8 mouse cellular contexts compared by ENCODE assay signal in genomic region chr6:142993705-142994698, GRCm38 (mm10). TPM values are rescaled to one million over a fixed set of nuclear protein-coding genes. Genes with fewer than 3 reads are reported as not detected.
A peak's percentile ranks its signal among the peaks of the same experiment; 100 is the strongest.
DNase-seq lines count a peak whose midpoint lies in the region; ATAC-seq lines count a peak whose summit lies in the region.
"Had no signal": no experiment of that assay in that cellular context is flagged by ENCODE, and none has a peak within 500 bp of the region (broad histone marks: within the 10 kb centered on the region; RNA-seq: fewer than 3 reads in every experiment).

No protein-coding gene starts in this region.

- no peak for ATAC-seq in limb, embryonic 13.5 days (ENCODE audit: low FRiP score, low read depth)
- ATAC-seq in stomach, embryonic 15.5 days (ENCODE audit: insufficient read depth, low FRiP score, low read depth), result peak; percentile 44; the same call in 1 of the 2 replicates

- H3K36me3 ChIP-seq in limb, embryonic 13.5 days, result no peaks in the 10 kb centered on the region
- no peaks in the 10 kb centered on the region for H3K36me3 ChIP-seq in limb, embryonic 10.5 days
- no peaks in the 10 kb centered on the region for H3K36me3 ChIP-seq in stomach, embryonic 15.5 days

- intact Hi-C loops in left cerebral cortex, postnatal 14 days (cut with DNase I), result no loop called here
- intact Hi-C loops in left cerebral cortex, postnatal 25 days (cut with DNase I), result no loop called here

- WGBS in limb, embryonic 13.5 days, result 33% methylated on average over 14 of the region's 14 CpGs
- 42% methylated on average over 14 of the region's 14 CpGs for WGBS in limb, embryonic 10.5 days
- WGBS in stomach, embryonic 15.5 days, result 21% methylated on average over 14 of the region's 14 CpGs

- H3K27me3 ChIP-seq in limb, embryonic 13.5 days, result no peaks in the 10 kb centered on the region
- 0 out of 2 replicates have a peak, but pooled peaks cover 2% of the 10 kb centered on the region for H3K27me3 ChIP-seq in limb, embryonic 10.5 days (ENCODE audit: low read depth, poor library complexity, severe bottlenecking)
- no peaks in the 10 kb centered on the region for H3K27me3 ChIP-seq in stomach, embryonic 15.5 days (replicated peaks)

- peaks cover 29% of the 10 kb centered on the region for H3K4me1 ChIP-seq in limb, embryonic 13.5 days
- H3K4me1 ChIP-seq in limb, embryonic 10.5 days, result peaks cover 37% of the 10 kb centered on the region
- H3K4me1 ChIP-seq in stomach, embryonic 15.5 days, result 0 out of 2 replicates have a peak, but pooled peaks cover 3% of the 10 kb centered on the region

- no peak overlapping the region for H3K27ac ChIP-seq in limb, embryonic 13.5 days
- no peak overlapping the region for H3K27ac ChIP-seq in limb, embryonic 10.5 days
- H3K27ac ChIP-seq in stomach, embryonic 15.5 days, result 0 out of 2 replicates have a peak overlapping the region, but pooled peaks have one; percentile 12

- 0 out of 2 replicates have a peak overlapping the region, but pooled peaks have one; percentile 4 for H3K4me2 ChIP-seq in limb, embryonic 13.5 days (replicated peaks)
- 0 out of 2 replicates have a peak overlapping the region, but pooled peaks have one; percentile 13 for H3K4me2 ChIP-seq in stomach, embryonic 15.5 days

- no peak for DNase-seq in limb, embryonic 10.5 days (ENCODE audit: low spot score)
- DNase-seq in embryo, embryonic 11 days, result peak; percentile 32
- peak; percentile 28 for DNase-seq in induced T-regulatory cell, adult 2 months (ENCODE audit: low read depth)
- no peak for DNase-seq in left cerebral cortex, postnatal 14 days (ENCODE audit: low spot score in 2 of 2)
- no peak for DNase-seq in left cerebral cortex, postnatal 25 days (ENCODE audit: low spot score in 2 of 2)
- DNase-seq: lung, adult 18-20 months had no signal

- H3K9ac ChIP-seq in limb, embryonic 13.5 days, result no peak overlapping the region
- H3K9ac ChIP-seq in stomach, embryonic 15.5 days, result no peak overlapping the region

- H3K9me3 ChIP-seq in limb, embryonic 13.5 days, result no peaks in the 10 kb centered on the region
- H3K9me3 ChIP-seq in limb, embryonic 10.5 days (replicated peaks), result no peaks in the 10 kb centered on the region
- H3K9me3 ChIP-seq in stomach, embryonic 15.5 days, result no peaks in the 10 kb centered on the region

- H3K4me3 ChIP-seq in limb, embryonic 13.5 days, result no peak overlapping the region
- no peak overlapping the region for H3K4me3 ChIP-seq in limb, embryonic 10.5 days
- no peak overlapping the region for H3K4me3 ChIP-seq in stomach, embryonic 15.5 days (replicated peaks)

RNA-seq across cellular contexts. Expression of gene St8sia1, which starts 29.8 kb away (rescaled TPM):
- polyA plus RNA-seq in limb, embryonic 13.5 days (2015; fragmentation: Nextera tagmentation; extraction: Ambion mirVana), result 1.1 and 1.3 TPM in 2 replicates
- polyA plus RNA-seq in limb, embryonic 10.5 days (2016; fragmentation: Nextera tagmentation; extraction: Ambion mirVana), result 0.73 and 0.91 TPM in 2 replicates
- 0.90 and 0.96 TPM in 2 replicates for polyA plus RNA-seq in stomach, embryonic 15.5 days (2015; fragmentation: Nextera tagmentation; extraction: Ambion mirVana)
- total RNA-seq in left cerebral cortex, postnatal 14 days (2021), result 10 to 100 TPM; 22.1 to 24.0 TPM
- 10 to 100 TPM; 22.2 to 27.1 TPM for total RNA-seq in left cerebral cortex, postnatal 25 days (2021)

Comparison
In these comparisons a context has a peak if more than half of its experiments do, and no peak if none do; other contexts are left out.
1. DNase-seq: peak in embryo, embryonic 11 days (single experiment) and induced T-regulatory cell, adult 2 months (single experiment); none in limb, embryonic 10.5 days (single experiment), left cerebral cortex, postnatal 14 days (0 of 2) and left cerebral cortex, postnatal 25 days (0 of 2).